In genomic region chr4:155178274-155178673, GRCm38 (mm10) we compare ENCODE assay signal across 8 mouse cellular contexts. TPM values are rescaled to one million over a fixed set of nuclear protein-coding genes. Genes with fewer than 3 reads are reported as not detected.
DNase-seq lines count a peak whose midpoint lies in the region; ATAC-seq and TF ChIP-seq lines count a peak whose summit lies in the region.

No protein-coding gene starts in this region.

- H3K36me3 ChIP-seq in E14TG2a.4 (ENCODE audit: insufficient read depth, low read length), result peaks cover 20% of the 10 kb centered on the region; the same call in 1 of the 2 replicates
- no peaks in the 10 kb centered on the region for H3K36me3 ChIP-seq in hindbrain, embryonic 16.5 days (ENCODE audit: control insufficient read depth, insufficient read depth, low read length)
- H3K36me3 ChIP-seq in limb, embryonic 14.5 days (ENCODE audit: control insufficient read depth, insufficient read depth, low read length), result no peaks in the 10 kb centered on the region
- H3K36me3 ChIP-seq in midbrain, embryonic 12.5 days, result no peaks in the 10 kb centered on the region
- no peaks in the 10 kb centered on the region for H3K36me3 ChIP-seq in stomach, embryonic 15.5 days

- peak overlapping the region; percentile 35 for H3K9ac ChIP-seq in hindbrain, embryonic 16.5 days (ENCODE audit: low read depth, low read length)
- peak overlapping the region; percentile 25; the same call in 1 of the 2 replicates for H3K9ac ChIP-seq in limb, embryonic 14.5 days (ENCODE audit: low read depth, low read length, severe bottlenecking)
- H3K9ac ChIP-seq in midbrain, embryonic 12.5 days (replicated peaks), result peak overlapping the region; percentile 37
- no peak overlapping the region; the same call in 1 of the 2 replicates for H3K9ac ChIP-seq in stomach, embryonic 15.5 days

- H3K4me1 ChIP-seq in E14TG2a.4 (replicated peaks; ENCODE audit: low read depth, low read length), result peaks cover 86% of the 10 kb centered on the region
- H3K4me1 ChIP-seq in hindbrain, embryonic 16.5 days (ENCODE audit: control insufficient read depth, insufficient read depth, low read depth, low read length), result peaks cover 48% of the 10 kb centered on the region
- H3K4me1 ChIP-seq in limb, embryonic 14.5 days (ENCODE audit: control insufficient read depth, insufficient read depth, low read length), result peaks cover 68% of the 10 kb centered on the region
- peaks cover 59% of the 10 kb centered on the region for H3K4me1 ChIP-seq in midbrain, embryonic 12.5 days
- H3K4me1 ChIP-seq in stomach, embryonic 15.5 days, result peaks cover 71% of the 10 kb centered on the region

- peak overlapping the region; percentile 87 for H3K27ac ChIP-seq in gastrocnemius, adult 2 months
- peak overlapping the region; percentile 71 for H3K27ac ChIP-seq in hindbrain, embryonic 16.5 days (ENCODE audit: low read depth, low read length)
- H3K27ac ChIP-seq in limb, embryonic 14.5 days (replicated peaks; ENCODE audit: low read depth, low read length), result peak overlapping the region; percentile 86
- H3K27ac ChIP-seq in midbrain, embryonic 12.5 days (replicated peaks), result peak overlapping the region; percentile 74
- peak overlapping the region; percentile 92 for H3K27ac ChIP-seq in stomach, embryonic 15.5 days

- H3K4me3 ChIP-seq in E14TG2a.4 (replicated peaks; ENCODE audit: low read length), result peak overlapping the region; percentile 48
- H3K4me3 ChIP-seq in gastrocnemius, adult 2 months, result peak overlapping the region; percentile 56
- H3K4me3 ChIP-seq in hindbrain, embryonic 16.5 days (ENCODE audit: low read length), result no peak overlapping the region
- H3K4me3 ChIP-seq in limb, embryonic 14.5 days (replicated peaks; ENCODE audit: low read length), result no peak overlapping the region
- no peak overlapping the region for H3K4me3 ChIP-seq in midbrain, embryonic 12.5 days
- H3K4me3 ChIP-seq in stomach, embryonic 15.5 days (replicated peaks), result no peak overlapping the region

- peak; percentile 50 to 68 for DNase-seq in adrenal gland, postnatal 36 days
- peak; percentile 68 for DNase-seq in gastrocnemius, adult 2 months
- peak; percentile 68 for DNase-seq in limb, embryonic 14.5 days (ENCODE audit: low spot score)
- DNase-seq in cerebellum, adult 18-20 months, result no peak

- no peak for TF ChIP-seq CTCF in E14TG2a.4 (conservative IDR thresholded peaks at IDR 0.05; ENCODE audit: low read length)
- no peak for TF ChIP-seq CTCF in gastrocnemius, adult 2 months (IDR thresholded peaks at IDR 0.05)

- H3K9me3 ChIP-seq in E14TG2a.4 (ENCODE audit: low read length), result no peaks in the 10 kb centered on the region
- H3K9me3 ChIP-seq in hindbrain, embryonic 16.5 days (ENCODE audit: control insufficient read depth, low read length), result no peaks in the 10 kb centered on the region
- no peaks in the 10 kb centered on the region for H3K9me3 ChIP-seq in limb, embryonic 14.5 days (ENCODE audit: control insufficient read depth, low read length)
- no peaks in the 10 kb centered on the region for H3K9me3 ChIP-seq in midbrain, embryonic 12.5 days
- no peaks in the 10 kb centered on the region for H3K9me3 ChIP-seq in stomach, embryonic 15.5 days

- no peaks in the 10 kb centered on the region for H3K27me3 ChIP-seq in E14TG2a.4 (ENCODE audit: insufficient read depth, low read length)
- H3K27me3 ChIP-seq in hindbrain, embryonic 16.5 days (replicated peaks; ENCODE audit: control insufficient read depth, insufficient read depth, low read length), result no peaks in the 10 kb centered on the region
- H3K27me3 ChIP-seq in limb, embryonic 14.5 days (ENCODE audit: control insufficient read depth, insufficient read depth, low read length), result no peaks in the 10 kb centered on the region
- no peaks in the 10 kb centered on the region for H3K27me3 ChIP-seq in midbrain, embryonic 12.5 days
- no peaks in the 10 kb centered on the region for H3K27me3 ChIP-seq in stomach, embryonic 15.5 days (replicated peaks)

- intact Hi-C loops in gastrocnemius, adult 2 months (cut with DNase I), result no loop called here

- no peak for TF ChIP-seq POLR2A in limb, embryonic 14.5 days (IDR thresholded peaks at IDR 0.05; ENCODE audit: borderline replicate concordance, extremely low read depth, insufficient read depth, insufficient read length)

- peak; percentile 66; the same call in 1 of the 2 replicates for ATAC-seq in hindbrain, embryonic 16.5 days
- ATAC-seq in limb, embryonic 14.5 days (ENCODE audit: low FRiP score, low read depth), result peak; percentile 51
- peak; percentile 66 for ATAC-seq in midbrain, embryonic 12.5 days (ENCODE audit: low FRiP score, low read depth)
- no peak for ATAC-seq in stomach, embryonic 15.5 days (ENCODE audit: insufficient read depth, low FRiP score, low read depth)

- H3K4me2 ChIP-seq in hindbrain, embryonic 16.5 days (ENCODE audit: low read length), result peak overlapping the region; percentile 24
- H3K4me2 ChIP-seq in limb, embryonic 14.5 days (replicated peaks; ENCODE audit: low read depth, low read length, severe bottlenecking), result peak overlapping the region; percentile 27
- H3K4me2 ChIP-seq in midbrain, embryonic 12.5 days (replicated peaks), result peak overlapping the region; percentile 35
- H3K4me2 ChIP-seq in stomach, embryonic 15.5 days, result peak overlapping the region; percentile 38; the same call in 1 of the 2 replicates

- WGBS in hindbrain, embryonic 16.5 days, result 9% methylated on average over 6 of the region's 6 CpGs
- WGBS in limb, embryonic 14.5 days, result 6% methylated on average over 6 of the region's 6 CpGs
- WGBS in midbrain, embryonic 12.5 days, result 7% methylated on average over 6 of the region's 6 CpGs
- WGBS in stomach, embryonic 15.5 days, result 8% methylated on average over 6 of the region's 6 CpGs

RNA-seq across cellular contexts. Expression of gene Ski, which starts 44.1 kb away (rescaled TPM):
- 10 to 100 TPM; 55.5 to 88.7 TPM for total RNA-seq in adrenal gland, postnatal 36 days (2021)
- total RNA-seq in gastrocnemius, adult 2 months (2021), result 10 to 100 TPM; 28.5 to 35.6 TPM
- polyA plus RNA-seq in hindbrain, embryonic 16.5 days (2015; fragmentation: Nextera tagmentation; extraction: Ambion mirVana), result 11.1 TPM in 2 replicates
- 88.7 and 109 TPM in 2 replicates for polyA plus RNA-seq in limb, embryonic 14.5 days (2012; rRNA removed)
- polyA plus RNA-seq in limb, embryonic 14.5 days (2014; fragmentation: Nextera tagmentation; extraction: Ambion mirVana), result 44.0 and 47.5 TPM in 2 replicates
- 11.2 and 12.2 TPM in 2 replicates for polyA plus RNA-seq in midbrain, embryonic 12.5 days (2016; fragmentation: Nextera tagmentation; extraction: Ambion mirVana)
- polyA plus RNA-seq in stomach, embryonic 15.5 days (2015; fragmentation: Nextera tagmentation; extraction: Ambion mirVana), result 16.2 and 16.6 TPM in 2 replicates

Comparison
In these comparisons a context has a peak if more than half of its experiments do, and no peak if none do; other contexts are left out.
1. H3K4me3 ChIP-seq: peak in E14TG2a.4 (single experiment) and gastrocnemius, adult 2 months (single experiment); none in hindbrain, embryonic 16.5 days (single experiment), limb, embryonic 14.5 days (single experiment), midbrain, embryonic 12.5 days (single experiment) and stomach, embryonic 15.5 days (single experiment).
2. DNase-seq: peak in adrenal gland, postnatal 36 days (2 of 2), gastrocnemius, adult 2 months (single experiment) and limb, embryonic 14.5 days (single experiment); none in cerebellum, adult 18-20 months (0 of 2).
3. Peak in every context shown above with its lines, with median percentiles within 50 percentile points of each other: H3K27ac ChIP-seq and H3K4me2 ChIP-seq.